Mouse (Mus musculus) lung, adult 2 months (tissue): ENCODE data around the gene Zdhhc14. TPM values are rescaled to one million over a fixed set of nuclear protein-coding genes. Genes with fewer than 3 reads are reported as not detected.

Source experiments
- DNase-seq: peaks from one replicate; pipeline ENCODE4 v3.0.0; 2022
- H3K4me1 ChIP-seq: fragments of 200-500 bp; 2 replicates; pipeline ENCODE4 v1.6.1; 2011; ENCODE audit warnings: low read length; ENCODE audit not compliant: control insufficient read depth, insufficient read depth
- H3K4me3 ChIP-seq: fragments of 200-500 bp; replicated peaks from 2 replicates; pipeline ENCODE3; 2011; ENCODE audit warnings: low read depth, mild to moderate bottlenecking, control low read depth, low read length; ENCODE audit errors: extremely low read depth
- CTCF ChIP-seq: fragments of 200-500 bp; IDR thresholded peaks from 2 replicates; pipeline ENCODE4 v1.5.1; 2011; ENCODE audit warnings: mild to moderate bottlenecking, low read length, control low read depth; ENCODE audit not compliant: insufficient read depth
- POLR2A ChIP-seq: fragments of 200-500 bp; IDR thresholded peaks from 2 replicates; pipeline ENCODE4 v1.6.1; 2011; ENCODE audit warnings: low read depth, mild to moderate bottlenecking, control low read depth, low read length, borderline replicate concordance; ENCODE audit errors: extremely low read depth
- WGBS: fragments of 180-500 bp; shearing (Covaris S2); methylation state at CpG from one replicate; pipeline ENCODE4 v1.1.7; 2018; 5-methylcytosine and 5-hydroxymethylcytosine counted together
- polyA plus RNA-seq: library from polyadenylated mRNA; depleted of rRNA; stranded (reverse); fragments of >200 nt; gene quantifications from 2 replicates; pipeline ENCODE4 v1.2.3, GENCODE M21; 2012

Gene Zdhhc14
- polyA plus RNA-seq, 1 experiment, result 5.8 TPM

DNA sequence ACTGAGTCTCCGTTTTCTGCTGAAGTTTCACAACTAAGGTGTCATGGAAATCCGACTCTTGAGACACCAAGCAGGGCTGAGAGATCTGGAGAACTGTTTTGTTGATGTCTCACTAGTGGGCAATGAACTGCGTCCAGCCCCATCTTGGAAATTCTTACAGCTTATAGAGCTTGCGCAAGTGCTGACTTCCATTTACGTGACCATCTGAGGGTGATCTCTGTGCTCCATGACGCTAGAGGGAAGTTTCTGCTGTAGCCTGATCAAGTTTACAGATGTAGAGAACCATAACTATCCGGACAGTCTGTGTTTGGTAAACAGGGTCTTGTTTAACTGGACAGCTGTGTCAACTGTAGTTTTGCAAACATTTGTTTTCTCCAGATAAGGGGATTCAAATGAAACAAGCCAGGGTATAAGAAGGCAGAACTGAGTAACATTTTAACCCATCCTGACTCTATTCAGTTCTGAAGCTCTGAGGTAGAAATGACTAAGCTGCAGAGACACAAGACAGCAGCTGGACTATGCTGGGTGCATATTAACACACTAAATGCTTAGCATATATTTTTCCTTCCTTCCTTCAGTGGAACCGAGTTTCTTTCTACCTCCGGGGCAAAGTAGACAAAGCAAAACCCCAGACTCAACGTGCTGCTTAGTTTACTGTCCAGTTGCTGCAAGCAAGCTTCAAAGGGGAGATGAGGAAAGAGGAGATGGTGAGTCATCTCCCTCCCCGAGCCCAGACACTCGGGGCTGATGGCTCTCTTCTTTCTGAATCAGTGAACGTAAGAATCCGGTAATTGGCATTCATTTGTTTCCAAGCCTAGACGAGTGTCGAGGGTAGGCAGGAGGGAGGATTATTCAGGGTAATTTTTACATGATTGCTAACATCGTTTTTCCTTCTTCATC is 77.0 kb downstream of the Zdhhc14 start:
- peaks cover 4% of the 10 kb centered on the region; the same call in 1 of the 2 replicates for H3K4me1 ChIP-seq
- no peak for DNase-seq
- TF ChIP-seq POLR2A (no peak), CTCF (no peak)
- H3K4me3 ChIP-seq, result no peak overlapping the region
- 58% methylated on average over 17 of the region's 17 CpGs for WGBS

DNA sequence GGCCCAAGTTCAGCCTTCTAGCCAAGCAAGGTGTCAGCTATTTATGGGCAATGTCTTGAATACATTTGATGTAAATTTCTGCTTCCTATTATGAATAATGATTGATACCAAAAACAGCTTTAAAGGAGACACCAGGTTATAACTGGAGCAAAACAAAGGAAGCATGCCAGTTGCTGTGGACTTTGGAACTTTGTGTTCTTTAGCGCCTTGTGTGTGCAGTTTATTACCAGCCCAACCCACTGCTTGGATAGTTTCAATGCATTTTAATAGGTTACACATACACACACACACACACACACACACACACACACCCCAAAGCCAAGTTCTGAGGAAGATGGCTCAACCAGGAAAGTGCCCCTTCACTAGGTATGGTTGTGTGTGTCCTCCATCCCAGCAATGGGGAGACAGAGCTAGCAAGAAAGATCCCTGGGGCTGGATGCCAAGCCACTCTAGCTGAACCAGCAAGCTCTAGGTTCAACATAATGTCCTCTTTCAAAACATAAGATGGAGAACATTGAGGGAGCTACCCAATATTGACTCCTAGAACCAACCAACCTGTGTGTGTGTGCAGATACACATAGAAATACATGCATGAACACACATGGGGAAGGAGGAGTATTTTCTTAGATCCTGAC is 79.9 kb downstream of the Zdhhc14 start:
- DNase-seq, result no peak
- TF ChIP-seq POLR2A, result no peak
- TF ChIP-seq CTCF, result no peak
- WGBS, result 100% methylated on average over 1 of the region's 1 CpGs
- Histone ChIP-seq H3K4me1 (peaks cover 4% of the 10 kb centered on the region; the same call in 1 of the 2 replicates), H3K4me3 (no peak overlapping the region)

DNA sequence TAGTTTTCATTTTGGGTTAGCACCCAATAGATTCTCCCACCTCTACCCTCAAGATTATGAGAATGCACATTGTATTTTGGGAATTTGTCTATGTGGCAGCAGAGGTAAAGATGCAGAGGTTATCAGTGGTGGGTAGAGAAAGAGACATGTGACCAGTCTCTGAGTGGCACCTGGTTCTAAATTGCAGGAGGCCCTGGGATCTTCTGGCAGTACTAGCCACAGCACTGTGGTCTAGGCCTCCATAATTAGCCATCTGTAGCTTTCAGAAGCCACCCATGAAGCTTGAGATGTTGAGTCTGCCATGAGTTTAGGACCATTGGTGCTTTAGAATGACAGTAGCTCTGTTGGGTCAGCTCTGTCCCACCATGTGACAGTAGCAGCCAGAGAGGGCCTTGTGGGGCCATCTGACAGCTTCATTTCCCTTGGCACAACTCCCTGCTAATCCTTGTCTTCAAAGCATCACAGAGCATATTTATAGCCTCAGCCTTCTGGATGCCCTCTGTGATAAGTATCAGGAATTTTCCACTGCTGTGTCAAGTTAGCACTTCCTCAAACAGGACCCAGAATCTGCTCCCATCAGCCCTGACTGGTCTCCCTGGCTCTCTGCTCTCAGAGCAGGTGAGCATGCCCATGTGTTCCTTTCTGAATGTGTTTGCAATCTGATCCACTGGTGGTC is 80.5 kb downstream of the Zdhhc14 start:
- TF ChIP-seq CTCF, result no peak
- no peak for TF ChIP-seq POLR2A
- DNase-seq, result no peak
- Histone ChIP-seq H3K4me3 (no peak overlapping the region), H3K4me1 (peaks cover 4% of the 10 kb centered on the region; the same call in 1 of the 2 replicates)

DNA sequence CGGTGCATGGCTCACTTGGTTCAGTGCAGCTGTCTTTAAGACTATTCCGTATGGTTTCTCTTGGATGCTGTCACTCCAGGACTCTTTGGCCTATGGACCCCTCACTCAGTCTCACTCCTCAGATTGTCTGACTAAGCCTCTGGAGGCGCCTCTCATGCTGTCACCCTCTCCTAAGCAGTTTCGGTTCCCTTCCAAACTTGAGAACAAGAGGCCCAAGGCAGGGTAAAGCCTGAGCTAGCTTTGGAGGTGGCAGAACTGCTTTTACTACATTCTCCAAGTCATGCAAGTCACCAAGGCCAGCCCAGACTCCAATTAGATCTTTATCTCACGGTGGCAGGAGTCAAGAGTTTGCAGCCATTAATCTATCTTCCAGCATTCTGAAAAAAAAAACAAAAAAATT is 82.3 kb downstream of the Zdhhc14 start:
- Histone ChIP-seq H3K4me1 (peaks cover 4% of the 10 kb centered on the region; the same call in 1 of the 2 replicates), H3K4me3 (no peak overlapping the region)
- 66% methylated on average over 5 of the region's 5 CpGs for WGBS
- no peak for DNase-seq
- TF ChIP-seq CTCF (no peak), POLR2A (no peak)

DNA sequence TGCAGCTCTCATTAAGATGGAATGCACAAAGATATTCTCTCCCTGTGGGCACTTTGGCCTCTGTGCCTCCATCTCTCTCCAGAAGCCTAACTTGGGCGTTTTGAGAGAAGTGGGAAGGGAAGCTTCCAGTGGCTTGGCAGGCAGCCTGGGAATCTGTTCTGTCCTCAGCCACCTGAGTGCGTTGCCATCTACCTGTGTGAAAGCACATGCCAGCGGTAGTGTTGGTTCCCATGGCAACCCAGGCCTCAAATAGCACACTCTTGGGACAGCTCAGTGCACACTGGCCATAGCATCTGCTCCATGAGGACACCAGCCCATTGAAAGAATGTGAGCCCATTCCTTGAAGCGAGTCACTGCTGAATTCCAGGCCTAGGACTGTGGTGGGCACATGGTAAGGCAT is 83.2 kb downstream of the Zdhhc14 start:
- TF ChIP-seq CTCF (no peak), POLR2A (no peak)
- WGBS, result 63% methylated on average over 4 of the region's 4 CpGs
- peak; percentile 28 for DNase-seq
- Histone ChIP-seq H3K4me1 (peaks cover 4% of the 10 kb centered on the region; the same call in 1 of the 2 replicates), H3K4me3 (no peak overlapping the region)

DNA sequence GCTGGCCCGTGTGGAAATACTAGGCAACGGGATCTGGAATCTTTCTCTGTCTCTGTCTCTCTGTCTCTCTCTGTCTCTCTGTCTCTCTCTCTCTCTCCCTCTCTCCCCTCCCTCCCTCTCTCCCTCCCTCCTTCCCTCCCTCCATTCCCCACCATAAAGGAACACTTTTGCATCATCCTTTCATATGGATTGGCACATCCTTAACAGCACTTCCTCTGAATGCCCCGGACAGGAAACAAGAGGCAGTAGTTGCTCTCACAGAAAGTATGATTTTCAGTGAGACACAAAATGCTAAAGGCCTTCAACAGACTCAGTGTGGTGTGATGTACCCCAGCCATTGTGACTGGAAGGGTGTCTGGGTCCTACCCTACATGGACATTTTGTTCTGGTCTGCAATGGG is 89.9 kb downstream of the Zdhhc14 start:
- no peak for DNase-seq
- Histone ChIP-seq H3K4me1 (no peaks in the 10 kb centered on the region), H3K4me3 (no peak overlapping the region)
- 81% methylated on average over 3 of the region's 3 CpGs for WGBS
- TF ChIP-seq CTCF (no peak), POLR2A (no peak)

DNA sequence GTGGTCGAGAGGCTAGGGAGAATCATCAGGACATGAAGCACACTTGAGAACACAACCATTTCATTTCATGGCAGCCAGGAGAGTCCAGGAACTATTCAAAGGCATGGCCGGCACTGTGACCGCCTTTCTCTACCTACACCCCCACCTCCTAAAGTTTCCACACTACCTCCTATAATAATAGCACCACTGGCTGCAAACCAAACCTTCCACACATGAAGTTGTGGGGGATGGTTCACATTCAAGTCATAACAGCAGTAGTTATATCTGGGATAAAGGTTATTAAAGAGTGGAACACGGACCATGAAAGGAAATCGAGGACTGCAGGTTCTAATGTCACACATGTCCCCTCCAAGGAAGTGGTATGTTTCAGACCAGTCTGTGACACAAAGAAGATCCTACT is 90.6 kb downstream of the Zdhhc14 start:
- WGBS, result 76% methylated on average over 5 of the region's 5 CpGs
- Histone ChIP-seq H3K4me3 (no peak overlapping the region), H3K4me1 (no peaks in the 10 kb centered on the region)
- no peak for TF ChIP-seq CTCF
- TF ChIP-seq POLR2A, result no peak
- DNase-seq, result no peak

DNA sequence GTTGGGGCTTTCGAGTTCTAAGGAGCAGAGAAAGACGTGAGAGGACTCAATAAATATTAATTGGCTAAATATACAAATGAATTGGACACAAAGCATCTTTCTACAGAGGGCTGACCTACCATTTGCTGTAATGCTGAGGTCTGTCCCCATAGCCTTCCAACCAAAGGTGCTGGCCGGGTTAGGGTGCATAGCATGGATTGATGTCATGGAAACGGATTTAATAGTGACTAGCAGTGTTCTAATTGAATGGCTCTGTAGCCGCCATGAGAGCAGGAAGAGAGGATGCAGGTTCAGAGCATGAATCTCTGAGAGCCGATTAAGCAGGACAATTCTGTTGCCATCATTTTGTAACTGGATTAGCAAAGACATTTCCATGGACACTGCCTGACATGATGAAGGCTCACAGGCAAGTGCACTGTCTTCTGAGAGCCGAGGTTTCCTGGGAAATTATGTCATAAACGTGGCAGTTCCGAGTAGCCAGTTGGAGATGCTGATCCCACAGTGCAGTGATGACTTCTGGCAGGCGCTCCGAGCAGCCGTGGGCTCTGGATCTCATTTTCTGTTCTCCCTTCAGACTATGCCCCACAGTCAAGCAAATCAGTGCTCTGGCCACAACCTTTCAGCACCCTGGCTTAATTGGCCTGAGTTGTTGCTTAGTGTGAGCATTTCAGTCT is 91.3 kb downstream of the Zdhhc14 start:
- no peaks in the 10 kb centered on the region for H3K4me1 ChIP-seq
- no peak overlapping the region for H3K4me3 ChIP-seq
- no peak for DNase-seq
- no peak for TF ChIP-seq POLR2A
- no peak for TF ChIP-seq CTCF
- WGBS, result 72% methylated on average over 12 of the region's 12 CpGs

DNA sequence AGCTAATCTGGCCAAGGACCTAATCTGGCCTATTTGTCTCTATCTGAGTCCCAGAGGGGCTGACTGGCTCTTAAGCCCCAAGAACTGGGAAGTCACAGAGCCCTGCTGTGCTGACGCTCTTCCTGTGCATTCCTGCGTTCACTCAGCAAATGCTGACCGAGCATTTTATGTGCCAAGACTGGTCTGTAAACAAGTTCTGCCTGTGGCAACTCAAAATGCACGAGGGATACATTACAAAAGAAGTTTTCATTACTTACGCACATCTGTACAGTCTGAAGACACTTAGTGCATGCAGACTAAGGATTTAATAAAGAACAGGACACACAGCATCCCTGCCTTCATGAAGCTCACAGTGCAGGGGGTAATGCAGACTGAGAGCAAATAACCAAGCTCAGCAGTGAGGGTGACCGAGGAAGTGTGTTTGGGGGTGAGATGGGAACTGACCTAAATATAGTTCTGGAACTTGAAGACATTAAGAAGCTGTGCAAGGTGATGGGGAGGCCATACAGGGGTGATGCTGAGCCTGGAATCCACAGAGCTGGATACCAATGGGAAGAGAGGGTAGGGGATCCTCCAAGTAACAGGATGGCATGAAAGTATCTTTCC is 99.3 kb downstream of the Zdhhc14 start:
- TF ChIP-seq CTCF (no peak), POLR2A (no peak)
- Histone ChIP-seq H3K4me1 (no peaks in the 10 kb centered on the region; the same call in none of the 2 replicates), H3K4me3 (no peak overlapping the region)
- no peak for DNase-seq
- 30% methylated on average over 6 of the region's 6 CpGs for WGBS
